Mouse (Mus musculus): ENCODE measurements around the gene St8sia4.

DNA sequence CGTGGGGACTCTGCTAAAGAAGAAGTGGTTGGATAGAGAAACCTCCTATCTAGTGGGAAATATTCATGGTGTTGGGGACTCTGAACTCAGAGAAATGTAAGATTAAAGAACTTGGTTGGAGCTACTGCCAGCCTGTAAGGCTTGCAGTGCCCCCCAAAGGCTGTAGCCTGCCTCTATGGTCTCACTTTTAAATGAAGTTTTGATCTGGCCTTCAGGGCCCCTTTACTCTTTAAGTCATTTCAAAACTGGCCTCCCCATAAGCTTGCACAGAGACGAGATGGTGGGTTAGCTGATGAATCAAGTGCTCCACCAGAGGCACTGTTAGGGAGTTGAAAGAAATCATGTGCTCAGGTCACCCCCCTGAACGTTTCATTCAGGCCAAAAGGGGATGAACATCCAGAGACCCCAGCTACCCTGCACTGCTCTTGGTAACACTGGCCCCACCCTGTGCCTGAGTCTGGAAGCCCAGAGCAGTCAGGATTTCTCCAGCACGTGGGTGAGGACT, 3.0 kb downstream of the St8sia4 start:
- no peak for TF ChIP-seq CTCF (IDR thresholded peaks at IDR 0.05; ENCODE audit: low read depth, low read length)
- TF ChIP-seq POLR2A (IDR thresholded peaks at IDR 0.05; ENCODE audit: insufficient read depth, low read length) = no peak

Data from ES-Bruce4 (cell line).